Mouse (Mus musculus): Measurements from ENCODE around the gene Coro1a.
"Not testable (repeated sequence)": the region's sequence is repeated elsewhere in the genome, so short reads cannot be mapped to it uniquely, and the experiment has no call there.

Gene Coro1a

DNA sequence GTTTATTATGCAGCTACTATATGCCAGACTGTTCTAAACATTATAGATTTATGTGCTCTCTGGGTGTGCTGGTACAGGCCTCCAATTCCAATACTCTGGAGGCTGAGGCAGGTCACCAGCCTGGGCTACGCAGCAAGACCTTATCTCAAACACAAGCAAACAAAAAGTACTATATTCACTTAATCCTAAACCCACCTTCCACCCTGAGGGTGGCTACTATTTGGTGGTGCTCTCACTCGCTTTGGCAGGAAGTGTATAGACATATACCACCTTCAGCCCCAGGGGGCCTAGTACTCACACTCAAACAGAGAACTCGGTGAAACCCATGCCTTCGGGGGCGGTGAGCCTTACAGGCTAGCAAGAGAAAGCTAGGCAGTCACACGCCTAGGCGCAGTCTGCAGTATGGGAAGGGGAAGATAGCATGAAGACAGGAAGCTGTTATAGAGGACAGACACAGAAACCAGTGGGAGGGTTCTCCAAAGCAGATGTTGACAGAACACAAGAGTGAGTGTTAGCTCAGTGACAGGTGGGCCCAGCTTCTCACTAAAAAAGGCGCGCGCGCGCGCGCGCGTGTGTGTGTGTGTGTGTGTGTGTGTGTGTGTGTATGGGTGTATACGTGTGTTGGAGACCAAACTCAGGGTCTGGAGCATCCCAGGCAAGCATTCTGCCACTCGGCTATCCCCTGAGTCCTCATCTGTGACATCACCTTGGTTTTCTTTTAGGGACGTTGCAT is at the start of gene Coro1a:
Gene Coro1a, minus strand, starts transcription at position 346 of the 733 bp plus-strand sequence.
- DNase-seq (ENCODE audit: low read depth, low spot score) = no peak

DNA sequence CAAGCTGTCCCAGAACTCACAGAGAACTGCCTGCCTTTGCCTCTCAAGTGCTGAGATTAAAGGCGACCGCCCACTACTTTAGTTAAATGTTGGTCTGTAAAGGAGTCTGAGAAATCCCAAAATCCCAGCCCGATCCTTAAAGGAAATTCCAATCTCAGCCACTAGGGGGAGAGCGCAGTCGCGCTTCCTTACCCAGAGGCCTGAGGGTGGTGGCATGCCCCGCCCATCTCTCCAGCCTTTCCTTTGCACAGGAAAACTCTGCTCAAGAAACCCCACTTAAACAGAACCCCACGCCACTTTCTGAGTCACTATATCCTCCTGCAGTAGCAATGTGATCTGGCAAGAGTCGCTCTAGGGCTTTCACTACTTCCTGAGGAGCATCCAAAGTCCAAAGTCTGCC is 47.3 kb upstream of the Coro1a start:
- DNase-seq (ENCODE audit: low read depth, low spot score) = peak; percentile 91

DNA sequence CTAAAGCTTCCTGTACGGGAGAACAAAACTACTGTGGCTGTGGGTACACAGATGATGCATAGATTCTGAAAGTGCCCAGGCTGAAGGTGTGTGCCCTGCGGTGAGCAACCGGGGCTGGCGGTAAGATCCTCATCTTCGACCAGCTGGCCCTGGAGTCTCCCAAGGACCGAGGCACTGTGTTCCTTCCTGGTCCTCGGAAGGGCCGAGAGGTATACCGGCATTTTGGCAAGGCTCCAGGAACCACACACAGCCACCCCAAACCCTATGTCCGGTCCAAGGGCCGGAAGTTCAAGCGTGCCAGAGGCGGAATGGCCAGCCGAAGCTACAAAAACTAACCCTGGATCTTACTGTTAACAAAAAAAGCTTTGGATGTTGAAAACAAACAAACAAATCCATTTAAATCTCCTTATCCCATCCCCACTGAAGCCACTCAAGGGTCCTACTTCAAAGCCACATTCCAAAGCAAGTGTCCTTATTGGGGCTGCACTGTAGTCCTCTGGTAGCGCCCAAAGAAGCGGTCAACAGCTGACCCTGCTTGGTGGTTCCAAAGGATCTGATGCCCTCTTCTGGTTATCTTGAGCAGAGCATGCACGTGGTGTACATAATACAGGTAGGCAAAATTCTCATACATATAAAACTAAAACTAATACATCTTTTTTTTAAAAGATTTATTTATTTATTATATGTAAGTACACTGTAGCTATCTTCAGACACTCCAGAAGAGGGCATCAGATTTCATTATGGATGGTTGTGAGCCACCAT is 42.2 kb upstream of the Coro1a start:
- DNase-seq (ENCODE audit: low read depth, low spot score) = no peak

DNA sequence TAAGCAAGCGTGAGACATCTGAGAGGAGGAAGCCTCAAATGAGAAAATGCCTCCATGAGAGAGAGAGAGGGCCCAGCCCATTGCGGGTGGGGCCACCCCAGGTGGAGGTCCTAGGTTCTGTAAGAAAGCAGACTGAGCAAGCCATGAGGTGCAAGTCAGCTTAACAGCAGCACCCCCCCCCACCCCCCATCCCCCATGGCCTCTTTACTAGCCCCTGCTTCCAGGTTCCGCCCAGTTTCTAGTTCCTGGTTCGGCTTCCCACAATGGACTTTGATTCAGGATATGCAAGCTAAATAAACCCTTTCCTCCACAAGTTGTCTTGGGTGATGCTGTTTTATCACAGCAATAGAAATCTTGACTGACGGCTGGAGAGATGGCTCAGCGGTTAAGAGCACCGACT is 41.2 kb upstream of the Coro1a start:
- DNase-seq (ENCODE audit: low read depth, low spot score) = no peak

DNA sequence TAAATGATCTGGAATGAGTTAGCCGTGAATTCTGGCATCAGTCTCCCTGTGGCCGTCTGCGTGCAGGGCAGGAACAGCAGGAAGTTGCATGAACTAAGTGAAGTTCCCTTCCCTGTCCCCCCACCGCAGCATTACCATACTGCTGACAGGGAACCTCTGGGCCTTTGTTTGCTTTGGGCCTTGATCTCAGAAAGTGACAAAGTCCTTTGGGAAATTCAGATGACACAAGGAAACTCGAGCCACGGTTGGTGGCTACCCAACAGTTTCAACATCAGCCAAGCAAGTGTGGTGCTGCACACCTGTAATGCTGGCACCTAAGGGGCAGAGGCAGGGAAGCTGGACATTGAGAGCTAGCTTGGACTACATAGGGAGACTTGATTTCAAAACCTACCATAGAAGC is 39.2 kb upstream of the Coro1a start:
- DNase-seq (ENCODE audit: low read depth, low spot score) = no peak

DNA sequence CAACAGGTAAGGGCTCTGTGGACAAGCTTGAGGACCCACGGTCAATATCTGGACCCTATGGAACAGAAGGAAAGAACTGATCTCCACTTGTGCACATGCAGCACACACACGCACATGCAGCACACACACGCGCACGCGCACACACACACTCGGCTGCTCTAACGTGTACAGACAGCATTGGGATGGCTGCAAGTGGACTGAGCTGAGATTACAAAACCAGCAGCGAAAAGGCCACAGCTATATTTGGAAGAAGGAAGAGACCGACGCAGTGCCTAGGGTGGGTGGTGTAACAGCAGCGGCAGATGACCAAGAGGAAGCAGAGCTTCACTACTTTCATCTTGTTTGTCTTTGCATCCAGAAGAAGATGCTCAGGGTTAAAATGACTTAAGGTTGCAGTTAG is 38.5 kb upstream of the Coro1a start:
- DNase-seq (ENCODE audit: low read depth, low spot score) = no peak

DNA sequence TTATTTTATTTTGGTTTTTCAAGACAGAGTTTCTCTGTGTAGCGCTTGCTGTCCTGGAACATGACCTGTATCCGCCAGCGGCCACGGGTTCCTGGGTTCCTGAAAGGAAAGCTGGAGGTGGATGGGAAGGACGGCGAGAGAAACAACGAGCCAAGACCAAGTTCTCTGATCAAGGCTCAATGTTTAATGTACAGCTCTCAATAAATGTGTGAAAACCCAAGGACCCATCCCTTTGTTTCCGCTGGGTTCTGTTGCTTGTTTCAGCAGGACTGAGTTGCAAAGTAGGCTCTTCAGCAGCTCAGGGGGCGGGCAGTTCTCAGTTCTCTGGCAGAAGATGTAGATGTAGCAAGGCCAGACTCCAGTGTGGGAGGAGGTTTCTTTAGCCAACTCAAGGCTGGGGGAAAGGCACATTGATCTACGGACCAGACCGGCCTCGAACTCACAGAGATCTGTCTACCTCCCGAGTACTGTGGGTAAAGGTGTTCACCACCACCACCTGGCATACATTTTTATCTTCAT is 34.4 kb upstream of the Coro1a start:
- no peak for DNase-seq (ENCODE audit: low read depth, low spot score)

DNA sequence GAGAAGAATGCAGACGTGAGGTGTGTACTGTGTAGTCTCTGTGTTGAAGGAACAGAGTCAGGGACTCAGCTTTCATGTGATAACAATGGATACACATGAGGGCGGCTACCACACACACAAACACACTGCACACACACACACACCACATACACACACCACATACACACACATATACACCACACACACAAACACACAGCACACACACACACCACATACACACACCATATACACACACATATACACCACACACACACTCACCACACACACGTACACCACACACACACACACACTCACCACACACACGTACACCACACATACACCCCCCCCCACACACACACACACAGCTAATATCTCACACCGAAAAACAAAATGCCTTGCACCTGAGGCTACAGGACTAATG is 33.9 kb upstream of the Coro1a start:
- no peak for DNase-seq (ENCODE audit: low read depth, low spot score)

DNA sequence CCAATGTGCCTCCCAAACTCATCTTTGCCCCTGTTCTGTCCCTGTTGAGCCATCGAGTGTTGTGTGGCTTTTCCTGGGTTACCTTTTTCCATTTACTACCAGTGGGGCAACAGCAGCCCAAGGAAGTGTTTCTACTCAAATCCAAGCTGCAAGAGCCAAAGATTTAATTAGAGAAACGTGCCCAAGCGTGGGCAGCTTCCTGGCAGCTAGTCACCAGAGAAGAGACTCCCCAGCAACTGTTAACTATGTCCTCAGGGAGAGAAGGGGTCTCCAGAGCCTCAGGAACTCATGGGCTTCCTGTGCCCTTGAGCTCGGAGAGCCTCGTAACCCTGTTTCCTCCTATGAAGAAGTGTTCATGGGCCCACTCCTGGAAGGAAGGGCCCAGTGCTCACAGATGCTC is 33.4 kb upstream of the Coro1a start:
- no peak for DNase-seq (ENCODE audit: low read depth, low spot score)

DNA sequence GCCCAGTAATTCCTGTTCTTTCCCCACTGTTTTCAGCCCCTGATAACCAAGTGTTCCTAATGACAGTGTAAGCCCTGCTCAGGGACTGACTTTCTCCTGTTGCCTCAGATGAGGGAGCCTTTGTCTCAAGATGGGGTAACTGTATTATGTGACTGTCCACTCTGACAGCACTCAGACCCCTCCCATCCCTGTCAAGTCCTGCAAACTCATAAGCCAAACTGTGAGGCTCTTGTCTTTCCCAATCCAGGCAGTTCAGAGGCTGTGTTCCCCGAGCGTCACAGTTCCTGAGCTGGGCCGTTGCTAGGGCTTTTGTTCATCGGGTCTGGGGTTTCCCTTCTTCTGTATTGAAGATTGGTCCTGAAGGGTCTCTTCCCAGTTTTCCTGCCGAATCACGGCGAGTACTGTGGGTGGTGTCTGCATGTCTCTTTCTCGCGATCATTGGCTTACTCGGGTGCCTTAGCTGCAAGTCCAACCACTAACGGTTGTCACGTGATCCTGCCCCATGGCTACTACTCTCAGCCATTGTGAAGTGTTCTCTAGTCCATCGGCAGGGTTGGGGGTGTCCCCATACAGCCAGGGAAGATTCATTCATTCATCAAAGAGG is 32.6 kb upstream of the Coro1a start:
- DNase-seq (ENCODE audit: low read depth, low spot score) = no peak

DNA sequence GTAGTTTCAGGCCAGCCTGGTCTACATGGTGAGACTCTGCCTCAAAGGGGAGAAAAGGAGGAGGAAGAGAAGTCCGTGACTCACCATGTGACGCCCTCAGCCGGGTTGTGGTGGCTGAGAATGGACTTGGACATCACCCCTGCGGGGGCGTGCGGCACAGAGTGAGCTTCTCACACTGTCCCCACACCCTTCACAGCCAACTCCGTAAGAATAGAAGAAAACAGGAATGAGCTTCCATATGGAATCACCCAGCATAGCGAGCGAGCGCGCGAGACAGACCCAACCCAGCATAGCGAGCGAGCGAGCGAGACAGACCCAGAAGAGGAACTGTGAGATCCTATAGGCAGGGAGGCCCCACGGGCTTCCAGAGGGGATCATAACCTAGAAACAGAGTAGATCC is 32.0 kb upstream of the Coro1a start:
- no peak for DNase-seq (ENCODE audit: low read depth, low spot score)

DNA sequence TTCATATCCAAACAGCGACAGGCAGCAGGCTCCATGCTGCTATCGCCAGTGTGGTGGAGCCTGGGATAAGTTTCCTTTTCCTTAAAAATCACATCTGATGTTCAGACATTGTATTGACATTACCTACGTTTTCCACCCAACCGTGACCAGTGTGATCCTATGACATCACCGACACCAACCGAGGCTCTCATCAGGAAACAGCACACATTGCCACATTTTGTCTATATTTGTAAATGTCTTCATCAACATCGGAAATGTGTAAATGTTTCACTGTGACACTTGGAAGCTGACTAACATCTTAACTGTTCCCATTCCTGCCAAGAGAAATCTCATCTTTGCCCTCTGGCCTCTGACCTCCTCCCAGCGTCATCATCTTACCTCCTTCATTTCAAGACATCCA is 28.5 kb upstream of the Coro1a start:
- DNase-seq (ENCODE audit: low read depth, low spot score) = no peak

DNA sequence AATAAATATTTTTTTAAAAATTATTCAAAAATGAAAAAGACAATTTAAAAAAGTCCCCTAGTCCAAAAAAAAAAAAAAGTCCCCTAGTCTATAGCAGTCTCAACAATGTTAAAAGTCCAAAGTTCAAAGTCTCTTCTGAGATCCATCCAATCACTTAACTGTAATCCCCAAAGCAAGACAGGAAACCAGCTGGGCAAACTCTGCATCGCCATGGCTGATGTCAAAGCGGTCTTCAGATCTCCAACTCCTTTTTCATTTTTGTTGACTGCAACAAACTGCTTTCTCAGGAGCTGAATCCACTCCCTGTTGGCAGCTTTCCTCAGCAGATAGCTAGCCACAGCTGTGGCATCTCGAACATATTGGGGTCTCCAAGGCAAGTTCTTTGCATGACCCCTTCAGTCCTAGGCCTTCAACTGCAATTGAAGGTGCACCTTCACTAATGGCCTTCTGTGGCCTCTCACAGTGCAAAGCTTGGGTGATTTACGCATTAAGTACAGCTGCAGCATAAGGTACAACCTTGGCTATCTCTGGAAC is 22.7 kb upstream of the Coro1a start:
- DNase-seq (ENCODE audit: low read depth, low spot score) = not testable (repeated sequence)

DNA sequence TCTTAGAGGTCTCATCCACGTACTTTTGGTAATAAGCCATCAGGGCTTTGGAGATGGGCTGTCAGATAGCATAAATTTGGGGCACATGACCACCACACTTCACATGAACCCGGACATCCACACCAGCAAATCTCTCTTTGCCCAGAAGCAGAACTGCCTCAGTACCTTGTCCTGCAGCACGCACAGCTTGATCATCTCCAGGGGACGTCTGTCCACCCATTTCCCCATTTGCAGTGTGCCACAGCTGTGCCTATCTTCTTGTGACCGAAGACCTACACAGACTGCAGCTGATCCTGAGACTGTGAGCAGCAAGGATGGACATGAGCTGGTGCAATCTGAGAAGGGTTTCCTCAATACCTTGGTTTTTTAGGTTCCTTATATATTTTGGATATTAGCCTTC is 18.1 kb upstream of the Coro1a start:
- DNase-seq (ENCODE audit: low read depth, low spot score) = no peak

DNA sequence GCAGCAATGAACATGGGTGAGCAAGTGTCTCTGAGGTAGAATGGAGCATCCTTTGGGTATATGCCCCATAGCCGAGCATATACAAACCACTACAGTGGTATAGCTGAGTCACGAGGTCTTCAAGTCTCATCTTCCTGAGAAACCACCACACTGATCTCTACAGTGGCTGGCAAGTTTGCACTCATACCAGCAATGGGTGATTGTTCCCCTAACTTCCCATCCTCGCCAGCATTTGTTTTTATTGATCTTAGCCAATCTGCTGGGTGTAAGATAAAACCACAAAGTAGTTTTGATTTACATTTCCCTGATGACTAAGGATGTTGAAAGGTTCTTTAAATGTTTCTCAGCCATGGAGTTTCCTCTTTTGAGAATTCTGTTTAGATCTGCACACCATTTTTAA is 17.5 kb upstream of the Coro1a start:
- DNase-seq (ENCODE audit: low read depth, low spot score) = no peak

DNA sequence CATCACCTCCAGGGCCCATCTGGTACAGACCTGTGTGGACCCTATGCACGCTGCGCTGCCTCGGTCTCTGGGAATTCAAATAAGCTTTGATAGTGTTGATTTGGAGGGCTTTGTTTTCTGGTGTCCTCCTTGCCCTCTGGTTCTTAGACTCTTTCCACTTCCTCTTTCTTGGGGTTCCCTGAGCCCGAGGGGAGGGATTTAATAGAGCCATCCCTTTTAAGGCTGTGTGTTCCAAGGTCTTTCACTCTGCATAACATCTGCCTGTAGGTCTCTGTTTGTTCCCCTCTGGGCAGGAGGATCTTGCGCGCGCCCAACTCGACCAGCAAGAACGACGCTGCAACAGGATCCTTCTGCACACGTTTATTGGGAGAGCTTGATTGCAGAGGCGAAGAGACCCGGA is 14.0 kb upstream of the Coro1a start:
- no peak for DNase-seq (ENCODE audit: low read depth, low spot score)

DNA sequence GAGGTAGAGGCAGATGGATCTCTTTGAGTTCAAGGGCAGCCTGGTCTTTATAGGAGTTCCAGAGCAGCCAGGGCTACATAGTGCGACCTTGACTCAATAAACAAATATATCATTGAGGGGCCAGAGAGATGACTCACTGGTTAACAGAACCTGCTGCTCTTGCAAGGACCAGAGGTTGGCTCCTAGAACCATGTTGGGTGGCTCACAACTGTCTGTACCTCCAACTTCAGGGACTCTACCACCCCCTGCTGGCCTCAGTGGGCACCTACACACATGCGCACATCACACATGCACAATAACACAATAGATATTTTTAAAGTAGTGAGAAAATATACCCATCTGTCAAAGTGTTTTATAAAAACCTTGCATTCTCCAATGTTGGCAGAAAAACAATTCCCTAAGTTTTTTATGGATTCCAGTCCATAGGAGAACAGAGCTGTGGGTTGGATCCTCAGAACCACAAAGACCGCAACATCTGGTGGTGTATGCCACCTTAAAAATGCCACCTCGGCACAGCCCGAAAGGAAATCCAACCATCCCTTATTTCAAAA is 11.3 kb upstream of the Coro1a start:
- DNase-seq (ENCODE audit: low read depth, low spot score) = peak; percentile 11

DNA sequence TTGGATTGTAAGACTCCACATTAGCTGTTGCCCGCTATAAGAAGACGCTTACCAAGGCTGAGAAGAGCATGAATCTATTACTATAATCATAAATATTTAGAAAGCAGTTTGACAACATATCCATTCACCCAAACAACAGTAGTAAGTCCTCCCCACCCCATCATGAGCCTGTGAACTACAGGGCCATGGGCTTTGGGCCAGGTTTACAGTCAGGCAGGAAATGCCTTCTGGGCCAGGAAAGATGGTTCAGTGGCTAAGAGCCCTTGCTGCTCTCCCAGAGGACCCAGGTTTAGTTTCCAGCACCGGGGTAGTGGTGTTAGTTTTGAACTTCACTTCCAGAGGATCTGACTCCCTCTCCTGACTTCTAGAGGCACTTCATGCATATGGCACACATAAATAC is 10.0 kb upstream of the Coro1a start:
- no peak for DNase-seq (ENCODE audit: low read depth, low spot score)

DNA sequence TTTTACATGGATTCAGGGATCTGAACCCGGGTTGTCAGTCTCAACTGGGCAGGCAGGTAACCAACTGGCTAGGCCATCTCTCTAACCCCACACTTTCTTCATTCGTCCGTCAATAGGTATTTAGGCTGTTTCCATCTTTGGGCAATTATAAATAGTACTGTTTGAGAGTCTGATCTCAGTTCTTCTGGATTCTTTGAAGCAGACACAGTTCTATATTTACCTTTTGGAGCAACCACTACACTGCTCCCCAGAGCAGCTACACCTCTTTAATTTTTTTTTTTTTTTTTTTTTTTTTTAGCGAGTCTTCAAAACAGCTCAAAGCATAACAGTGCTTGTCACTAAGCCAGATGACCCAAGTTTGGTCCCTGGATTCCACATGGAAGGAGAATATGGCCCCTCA is 8.1 kb upstream of the Coro1a start:
- DNase-seq (ENCODE audit: low read depth, low spot score) = no peak

DNA sequence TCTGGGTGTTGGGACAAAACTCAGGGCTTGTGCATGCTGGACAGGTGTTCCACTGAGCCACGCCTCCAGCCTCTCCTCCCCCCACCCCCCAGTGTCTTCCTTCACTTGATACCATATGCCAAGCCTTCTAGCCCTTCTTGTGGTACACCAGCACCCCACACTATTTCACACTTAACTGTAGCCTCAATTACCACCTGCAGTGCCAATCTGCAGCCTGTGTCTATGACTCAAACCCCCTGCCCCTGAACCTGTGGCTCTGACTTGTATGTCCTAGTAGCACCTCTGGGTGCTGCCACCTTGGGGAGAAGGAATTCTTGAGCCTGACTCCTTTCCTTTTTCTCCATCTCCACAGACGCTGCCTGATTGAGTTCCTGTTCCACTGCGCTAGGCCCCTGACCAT is 4.3 kb upstream of the Coro1a start:
- no peak for DNase-seq (ENCODE audit: low read depth, low spot score)

DNA sequence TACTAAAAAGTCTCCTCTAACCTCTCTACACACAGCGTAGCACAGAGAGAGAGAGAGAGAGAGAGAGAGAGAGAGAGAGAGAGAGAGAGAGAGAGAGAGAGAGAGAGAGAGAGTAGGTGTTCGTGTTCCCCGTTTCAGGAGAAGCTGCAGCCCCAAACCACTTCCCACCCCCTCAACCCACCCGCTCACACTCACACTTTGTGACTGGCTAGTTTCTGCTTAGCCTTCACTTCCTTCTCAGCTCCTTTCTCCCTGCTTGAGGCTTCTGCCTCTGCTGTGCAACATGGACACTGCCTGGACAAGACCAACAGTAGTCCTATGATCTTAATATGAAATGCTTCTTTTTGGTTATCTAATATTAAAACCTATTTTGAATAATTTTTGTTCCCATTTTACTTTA is 2.7 kb upstream of the Coro1a start:
- no peak for DNase-seq (ENCODE audit: low read depth, low spot score)
